Mouse (Mus musculus): ENCODE results near the gene Ccdc113.

DNA sequence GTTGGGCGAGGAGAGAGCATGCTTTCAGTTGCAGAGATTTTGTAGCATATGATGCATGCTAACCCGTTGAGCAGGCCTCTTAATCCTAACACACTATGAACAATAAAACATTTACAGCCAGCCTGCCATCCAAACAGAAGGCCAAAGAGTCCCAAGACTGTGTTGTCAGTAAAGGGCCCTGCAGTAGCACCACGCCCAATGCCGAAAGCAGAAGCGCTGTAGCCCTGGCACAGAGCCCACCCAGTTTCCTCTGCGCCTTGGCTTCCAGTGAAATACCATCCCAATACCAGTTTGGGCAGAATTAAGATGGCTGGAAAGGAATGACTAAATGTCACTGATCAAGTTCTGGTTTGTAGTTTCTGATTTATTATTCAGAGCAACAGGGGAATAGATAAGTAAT lies 8.3 kb downstream of the Ccdc113 start:
- TF ChIP-seq CTCF (IDR thresholded peaks at IDR 0.05; ENCODE audit: extremely low read depth, insufficient read length, insufficient replicate concordance, low read depth, low read length) = no peak
- TF ChIP-seq POLR2A (IDR thresholded peaks at IDR 0.05; ENCODE audit: low read depth, low read length) = no peak
